Mouse (Mus musculus): Measurements from ENCODE around the gene D630039A03Rik.
"Not testable (repeated sequence)": the region's sequence is repeated elsewhere in the genome, so short reads cannot be mapped to it uniquely, and the experiment has no call there.

The D630039A03Rik gene

DNA sequence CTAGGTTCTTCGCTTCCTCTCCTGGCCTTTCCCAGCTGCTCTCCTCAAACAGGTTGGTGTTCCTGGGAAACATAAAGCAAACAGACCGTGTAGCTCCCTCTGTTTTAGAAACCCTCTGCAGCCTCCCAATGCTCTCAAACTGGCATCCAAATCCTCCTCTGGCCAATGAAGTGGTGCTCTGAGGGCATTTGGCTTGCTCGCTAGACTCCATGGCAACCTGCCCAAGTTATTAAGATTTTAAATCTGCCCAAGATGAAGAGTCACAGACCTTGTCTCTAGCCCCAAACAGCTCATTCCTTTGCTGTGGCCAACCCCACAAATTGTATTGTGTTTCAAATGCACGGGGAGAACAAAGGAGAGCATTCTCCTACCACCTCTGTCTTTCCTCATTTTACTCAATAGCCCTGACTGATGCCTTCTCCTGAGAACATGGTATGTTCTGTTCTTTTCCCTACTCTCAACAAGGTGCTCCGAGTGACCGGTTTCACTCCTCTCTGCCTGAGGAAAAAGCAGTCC lies 8.5 kb upstream of the D630039A03Rik start:
- DNase-seq (ENCODE audit: low spot score) = no peak

- DNase-seq (ENCODE audit: low spot score) = no peak
These were observed 6.1 kb upstream of the D630039A03Rik start for GRCm38 (mm10) chr4:57922171-57922570.

- no peak for DNase-seq (ENCODE audit: low spot score)
These were observed 4.4 kb upstream of the D630039A03Rik start for GRCm38 (mm10) chr4:57920522-57920921.

GRCm38 (mm10) chr4:57919494-57920423 lies 3.7 kb upstream of the D630039A03Rik start:
- no peak for DNase-seq (ENCODE audit: low spot score)

- no peak for DNase-seq (ENCODE audit: low spot score)
These were observed 614 bp upstream of the D630039A03Rik start for GRCm38 (mm10) chr4:57916711-57917110.

DNA sequence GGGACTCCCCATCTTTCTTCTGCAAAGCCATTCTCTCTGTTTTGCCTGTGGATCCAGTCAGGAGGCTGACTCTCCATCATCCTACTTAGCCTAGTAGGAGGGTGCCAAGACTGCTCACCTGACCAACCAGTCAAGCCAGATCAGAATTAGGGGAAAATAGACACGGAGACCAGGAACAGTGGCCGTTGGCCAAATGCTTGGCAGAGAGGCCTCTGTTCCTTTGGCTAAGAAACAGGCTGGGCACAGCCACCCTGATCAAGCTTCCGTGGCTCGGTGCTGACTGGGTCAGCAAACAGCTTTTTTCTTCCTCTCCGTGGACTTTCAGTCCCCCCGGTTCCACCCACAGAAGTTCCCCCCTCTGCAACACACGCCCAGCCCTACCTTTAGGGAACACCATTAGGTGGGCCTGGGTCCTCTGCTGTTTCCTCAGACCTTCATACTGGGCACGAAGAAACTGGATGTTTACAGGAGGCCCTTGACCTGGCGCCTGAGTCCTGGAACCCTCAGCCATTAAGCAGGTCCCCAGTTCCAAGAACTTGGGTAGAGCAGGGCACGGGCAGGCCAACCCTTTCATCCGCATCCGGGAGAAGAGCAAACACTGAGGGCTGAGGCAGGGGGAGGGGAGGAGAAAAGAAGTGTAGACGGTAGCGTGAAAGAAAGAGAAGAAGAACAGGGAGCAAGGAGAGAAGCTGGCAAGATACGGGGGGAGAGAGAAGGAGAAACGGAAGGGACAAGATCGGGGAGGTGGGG lies 706 bp downstream of the D630039A03Rik start:
- DNase-seq (ENCODE audit: low spot score) = peak; percentile 68

GRCm38 (mm10) chr4:57914193-57915190 lies 1.6 kb downstream of the D630039A03Rik start:
- no peak for DNase-seq (ENCODE audit: low spot score)

GRCm38 (mm10) chr4:57913021-57913420 lies 3.1 kb downstream of the D630039A03Rik start:
- no peak for DNase-seq (ENCODE audit: low spot score)

DNA sequence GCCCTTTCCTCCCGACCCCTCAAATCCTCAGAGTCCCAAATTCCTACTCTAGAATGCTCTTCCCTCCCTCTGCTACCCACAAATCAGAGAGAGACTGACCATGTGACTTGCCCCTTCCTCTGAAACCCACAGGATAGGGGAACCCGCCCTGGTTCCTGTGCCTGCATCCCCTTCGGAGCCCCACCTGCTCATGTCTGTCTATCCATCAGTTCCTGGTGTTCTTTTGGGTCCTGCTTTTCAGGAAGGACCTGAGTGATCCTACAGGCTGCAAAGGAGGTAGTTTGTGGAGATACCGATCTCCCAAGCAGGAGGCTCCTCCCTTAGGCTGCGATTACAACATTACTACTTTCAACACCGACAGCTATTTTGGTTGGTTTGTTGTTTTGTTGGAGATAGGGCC lies 7.2 kb downstream of the D630039A03Rik start:
- DNase-seq (ENCODE audit: low spot score) = no peak

- no peak for DNase-seq (ENCODE audit: low spot score)
These were observed 9.4 kb downstream of the D630039A03Rik start for GRCm38 (mm10) chr4:57906708-57907107.

DNA sequence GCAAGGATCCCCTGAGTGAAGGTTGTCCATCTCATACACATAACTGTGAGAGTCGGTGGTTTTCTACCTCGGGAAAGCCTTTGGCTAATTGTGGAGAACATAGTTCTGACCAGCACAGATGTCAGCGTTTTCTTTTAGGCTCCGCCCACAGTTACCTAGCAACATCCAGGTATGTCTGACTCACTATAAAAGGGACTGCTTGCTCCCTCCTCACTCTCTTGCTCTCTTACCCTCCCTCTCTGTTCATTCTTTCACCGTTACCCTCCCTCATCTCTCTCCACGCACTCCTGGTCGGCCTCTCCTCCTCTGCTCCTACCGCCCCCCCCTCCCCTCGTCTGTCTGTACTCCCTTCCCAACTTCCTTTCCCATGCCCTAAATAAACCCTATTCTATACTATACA lies 11.5 kb downstream of the D630039A03Rik start:
- DNase-seq (ENCODE audit: low spot score) = peak; percentile 58

GRCm38 (mm10) chr4:57904211-57904610 lies 11.9 kb downstream of the D630039A03Rik start:
- DNase-seq (ENCODE audit: low spot score) = peak; percentile 64

- no peak for DNase-seq (ENCODE audit: low spot score)
These were observed 13.5 kb downstream of the D630039A03Rik start for GRCm38 (mm10) chr4:57902619-57903018.

DNA sequence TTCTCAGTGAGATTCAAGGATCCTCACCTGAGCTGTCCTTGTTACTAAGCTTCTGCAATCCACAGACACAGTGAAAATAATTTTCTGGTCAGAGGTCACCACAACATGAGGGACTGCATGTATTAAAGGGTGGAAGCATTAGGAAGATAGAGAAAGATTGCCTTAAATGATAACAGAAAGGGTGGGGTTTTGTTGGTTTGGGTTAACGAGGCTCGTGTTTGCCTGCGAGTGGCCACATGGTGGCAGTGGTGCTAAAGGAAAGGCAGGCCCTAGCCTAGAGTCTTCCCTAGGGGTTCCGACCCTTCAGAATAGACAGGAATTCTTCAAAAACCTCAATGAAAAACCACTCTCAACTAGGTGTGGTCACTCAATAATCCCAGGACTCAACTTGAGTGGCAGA lies 14.9 kb downstream of the D630039A03Rik start:
- peak; percentile 53 for DNase-seq (ENCODE audit: low spot score)

DNA sequence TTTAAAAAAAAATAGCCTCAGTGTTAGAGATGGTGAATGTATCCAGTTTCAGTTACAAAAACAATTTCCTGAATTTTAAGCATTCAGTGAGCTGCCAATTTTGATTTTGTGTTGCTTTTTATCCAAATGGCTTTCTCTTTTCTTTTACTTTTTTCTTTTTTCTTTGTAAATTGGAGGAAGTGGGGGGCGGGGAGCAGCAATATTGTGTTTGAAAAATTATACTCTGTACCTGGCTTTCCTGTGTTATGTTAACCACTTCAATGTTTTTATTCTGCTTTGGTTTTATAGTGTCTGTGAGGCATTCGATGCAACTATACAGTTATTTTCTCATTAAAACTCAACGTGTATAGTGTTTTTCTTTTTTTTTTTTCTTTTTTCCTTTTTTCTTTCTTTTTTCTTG lies 19.5 kb downstream of the D630039A03Rik start:
- no peak for DNase-seq (ENCODE audit: low spot score)

GRCm38 (mm10) chr4:57895902-57896301 lies 20.2 kb downstream of the D630039A03Rik start:
- DNase-seq (ENCODE audit: low spot score) = no peak

DNA sequence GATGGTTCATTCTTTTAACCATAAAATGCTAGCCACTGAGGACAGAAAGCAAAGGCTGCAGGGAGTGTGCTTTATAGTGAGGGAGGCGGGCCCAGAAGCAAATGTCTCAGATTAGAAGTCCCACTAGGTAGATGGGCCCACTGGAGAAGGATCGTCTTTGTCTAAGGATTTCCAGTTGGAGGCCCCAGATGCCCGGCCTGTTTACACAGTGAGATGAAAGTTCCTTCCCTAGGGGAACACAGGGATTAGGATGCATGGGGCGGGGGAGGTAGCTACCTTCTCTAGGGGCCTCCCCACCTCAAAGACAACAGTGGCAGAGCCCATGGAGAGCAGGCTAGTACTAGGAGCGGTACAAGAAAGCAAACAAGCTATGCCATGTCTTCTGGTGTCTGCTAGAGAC lies 21.0 kb downstream of the D630039A03Rik start:
- no peak for DNase-seq (ENCODE audit: low spot score)

- no peak for DNase-seq (ENCODE audit: low spot score)
These were observed 24.0 kb downstream of the D630039A03Rik start for GRCm38 (mm10) chr4:57892001-57892586.

DNA sequence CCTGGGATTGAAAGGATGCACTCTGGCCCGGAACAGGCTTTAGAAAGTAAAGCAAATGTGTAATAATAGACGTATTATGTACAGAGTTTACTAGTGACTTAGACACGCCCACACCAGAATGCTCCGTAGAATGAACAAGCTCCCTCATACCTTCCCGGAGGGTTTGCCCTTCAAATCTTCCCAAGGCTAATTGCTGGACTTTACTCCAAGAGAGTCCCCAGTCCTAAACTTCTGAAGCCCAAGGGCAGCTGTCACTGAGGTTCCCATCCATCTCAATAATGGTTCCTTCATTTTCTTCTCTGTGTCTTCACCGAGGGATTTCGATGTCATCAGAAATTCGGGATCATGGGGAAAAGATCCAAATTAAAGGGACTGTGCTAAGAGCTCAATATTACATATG lies 26.3 kb downstream of the D630039A03Rik start:
- no peak for DNase-seq (ENCODE audit: low spot score)

- not testable (repeated sequence) for DNase-seq (ENCODE audit: low spot score)
These were observed 27.1 kb downstream of the D630039A03Rik start for GRCm38 (mm10) chr4:57888978-57889377.

DNA sequence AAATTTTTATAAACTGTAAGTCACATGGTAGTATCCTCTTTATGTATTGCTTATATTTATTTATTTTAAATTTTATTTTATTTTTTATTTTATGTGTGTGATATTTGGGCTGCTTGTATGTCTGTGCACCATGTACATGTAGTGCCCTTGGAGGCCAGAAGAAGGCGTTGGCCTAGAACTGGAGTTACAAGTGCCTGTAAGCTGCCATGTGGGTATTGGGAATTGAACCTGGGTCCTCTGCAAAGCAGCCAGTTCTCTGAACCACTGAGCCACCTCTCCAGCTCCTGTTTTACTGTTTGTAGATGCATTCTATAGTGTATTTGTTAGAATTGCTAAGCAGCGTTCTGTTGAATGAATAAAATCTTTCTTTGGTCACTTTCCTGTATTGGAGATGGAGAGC lies 27.9 kb downstream of the D630039A03Rik start:
- no peak for DNase-seq (ENCODE audit: low spot score)

Measured in urinary bladder, postnatal 14 days (tissue).